9 mouse cellular contexts compared by ENCODE assay signal in genomic region chr16:56886616-56887116, GRCm38 (mm10). TPM values are rescaled to one million over a fixed set of nuclear protein-coding genes. Genes with fewer than 3 reads are reported as not detected.
DNase-seq lines count a peak whose midpoint lies in the region; ATAC-seq and TF ChIP-seq lines count a peak whose summit lies in the region.
"Had no signal": no experiment of that assay in that cellular context is flagged by ENCODE, and none has a peak within 500 bp of the region (broad histone marks: within the 10 kb centered on the region; RNA-seq: fewer than 3 reads in every experiment).

No protein-coding gene starts in this region.

- H3K27ac ChIP-seq in left cerebral cortex, adult 2 months: no peak overlapping the region
- H3K27ac ChIP-seq in forebrain, embryonic 11.5 days (ENCODE audit: low read depth, low read length): no peak overlapping the region
- peak overlapping the region; percentile 44; the same call in 1 of the 2 replicates for H3K27ac ChIP-seq in limb, embryonic 14.5 days (replicated peaks; ENCODE audit: low read depth, low read length)
- H3K27ac ChIP-seq in small intestine, adult 2 months (ENCODE audit: insufficient read depth, low read depth, low read length): no peak overlapping the region

- no peak for DNase-seq in left cerebral cortex, adult 2 months (ENCODE audit: extremely low spot score in 1 of 2, low spot score in 2 of 2)
- DNase-seq in left cerebral cortex, postnatal 25 days (ENCODE audit: low spot score in 2 of 2): no peak
- DNase-seq in forebrain, embryonic 11.5 days (ENCODE audit: low spot score): no peak
- no peak for DNase-seq in limb, embryonic 14.5 days (ENCODE audit: low spot score)
- no peak for DNase-seq in ovary, postnatal 14 days (ENCODE audit: low spot score)
- DNase-seq in kidney, adult 9 months: no peak

- H3K27me3 ChIP-seq in forebrain, embryonic 11.5 days (ENCODE audit: control insufficient read depth, insufficient read depth, low read length): no peaks in the 10 kb centered on the region
- H3K27me3 ChIP-seq in limb, embryonic 14.5 days (ENCODE audit: control insufficient read depth, insufficient read depth, low read length): no peaks in the 10 kb centered on the region
- H3K27me3 ChIP-seq in small intestine, adult 2 months (ENCODE audit: control insufficient read depth, insufficient read depth, low read length): 0 out of 2 replicates have a peak, but pooled peaks cover 4% of the 10 kb centered on the region

- H3K9me3 ChIP-seq in forebrain, embryonic 11.5 days (ENCODE audit: control insufficient read depth, low read length): no peaks in the 10 kb centered on the region
- H3K9me3 ChIP-seq in limb, embryonic 14.5 days (ENCODE audit: control insufficient read depth, low read length): no peaks in the 10 kb centered on the region

- H3K4me3 ChIP-seq in left cerebral cortex, adult 2 months: peak overlapping the region; percentile 54
- H3K4me3 ChIP-seq in forebrain, embryonic 11.5 days (ENCODE audit: low read depth, low read length): peak overlapping the region; percentile 37
- H3K4me3 ChIP-seq in limb, embryonic 14.5 days (replicated peaks; ENCODE audit: low read length): peak overlapping the region; percentile 45
- peak overlapping the region; percentile 61; the same call in 1 of the 2 replicates for H3K4me3 ChIP-seq in small intestine, adult 2 months (ENCODE audit: low read depth, low read length)

- H3K36me3 ChIP-seq in forebrain, embryonic 11.5 days (ENCODE audit: control insufficient read depth, insufficient read depth, low read length): no peaks in the 10 kb centered on the region
- no peaks in the 10 kb centered on the region for H3K36me3 ChIP-seq in limb, embryonic 14.5 days (ENCODE audit: control insufficient read depth, insufficient read depth, low read length)
- H3K36me3 ChIP-seq in small intestine, adult 2 months (ENCODE audit: control insufficient read depth, insufficient read depth, low read length): no peaks in the 10 kb centered on the region

- intact Hi-C loops in left cerebral cortex, adult 2 months (cut with DNase I): no loop called here
- intact Hi-C loops in left cerebral cortex, postnatal 25 days (cut with DNase I): no loop called here

- no peaks in the 10 kb centered on the region; the same call in 1 of the 2 replicates for H3K4me1 ChIP-seq in forebrain, embryonic 11.5 days (replicated peaks; ENCODE audit: control insufficient read depth, insufficient read depth, low read length)
- no peaks in the 10 kb centered on the region; the same call in 1 of the 2 replicates for H3K4me1 ChIP-seq in limb, embryonic 14.5 days (ENCODE audit: control insufficient read depth, insufficient read depth, low read length)
- H3K4me1 ChIP-seq in small intestine, adult 2 months (ENCODE audit: control insufficient read depth, insufficient read depth, insufficient read length, low read length): 0 out of 2 replicates have a peak, but pooled peaks cover 4% of the 10 kb centered on the region

- 24% methylated on average over 9 of the region's 9 CpGs for WGBS in forebrain, embryonic 11.5 days
- 30% methylated on average over 9 of the region's 9 CpGs for WGBS in limb, embryonic 14.5 days
- WGBS in small intestine, adult 2 months: 33% methylated on average over 9 of the region's 9 CpGs

- ATAC-seq in forebrain, embryonic 11.5 days (replicated peaks; ENCODE audit: low FRiP score): no peak
- ATAC-seq in limb, embryonic 14.5 days (ENCODE audit: low FRiP score, low read depth): no peak
- no peak for ATAC-seq in activated CD4-positive, CD25-positive, alpha-beta regulatory T cell, adult 4 months

- H3K9ac ChIP-seq in forebrain, embryonic 11.5 days (ENCODE audit: low read length): no peak overlapping the region
- peak overlapping the region; percentile 52; the same call in 1 of the 2 replicates for H3K9ac ChIP-seq in limb, embryonic 14.5 days (ENCODE audit: low read depth, low read length, severe bottlenecking)

- H3K4me2 ChIP-seq in forebrain, embryonic 11.5 days (ENCODE audit: low read depth, low read length, severe bottlenecking): peak overlapping the region; percentile 61
- peak overlapping the region; percentile 44 for H3K4me2 ChIP-seq in limb, embryonic 14.5 days (replicated peaks; ENCODE audit: low read depth, low read length, severe bottlenecking)

- TF ChIP-seq POLR2A in limb, embryonic 14.5 days (IDR thresholded peaks at IDR 0.05; ENCODE audit: borderline replicate concordance, extremely low read depth, insufficient read depth, insufficient read length): no peak
- TF ChIP-seq POLR2A in small intestine, adult 2 months (IDR thresholded peaks at IDR 0.05; ENCODE audit: low read depth, low read length): no peak

- no peak for TF ChIP-seq CTCF in left cerebral cortex, adult 2 months (IDR thresholded peaks at IDR 0.05)
- TF ChIP-seq CTCF in small intestine, adult 2 months (IDR thresholded peaks at IDR 0.05; ENCODE audit: extremely low read depth, insufficient read length, insufficient replicate concordance, low read depth, low read length): no peak

RNA-seq across cellular contexts. Expression of gene Tmem45a, which starts 0.7 kb away (rescaled TPM):
- total RNA-seq in left cerebral cortex, adult 2 months (2021): 1 to 10 TPM; 1.3 to 1.4 TPM
- 1 to 10 TPM; 1.8 to 2.8 TPM for total RNA-seq in left cerebral cortex, postnatal 25 days (2021)
- polyA plus RNA-seq in forebrain, embryonic 11.5 days (2014; fragmentation: Nextera tagmentation; extraction: Ambion mirVana): 4.6 and 5.6 TPM in 2 replicates
- polyA plus RNA-seq in limb, embryonic 14.5 days (2012; rRNA removed): 36.4 and 40.5 TPM in 2 replicates
- polyA plus RNA-seq in limb, embryonic 14.5 days (2014; fragmentation: Nextera tagmentation; extraction: Ambion mirVana): 80.3 and 99.4 TPM in 2 replicates
- 0.24 and 0.25 TPM in 2 replicates for polyA plus RNA-seq in small intestine, adult 2 months (2012; rRNA removed)
- polyA plus RNA-seq in activated CD4-positive, CD25-positive, alpha-beta regulatory T cell, adult 4 months (2017; shearing (Covaris generic)): not detected
- total RNA-seq: common myeloid progenitor, adult 5-6 weeks had no signal

RNA-seq across cellular contexts. Expression of gene Lnp1, which starts 41.2 kb away (rescaled TPM):
- 1 to 10 TPM; 2.6 to 3.4 TPM for total RNA-seq in left cerebral cortex, adult 2 months (2021)
- total RNA-seq in left cerebral cortex, postnatal 25 days (2021): 1 to 10 TPM; 1.8 to 4.4 TPM
- not detected in 2 replicates for polyA plus RNA-seq in forebrain, embryonic 11.5 days (2014; fragmentation: Nextera tagmentation; extraction: Ambion mirVana)
- polyA plus RNA-seq in limb, embryonic 14.5 days (2012; rRNA removed): 0.10 TPM in 1 of 2 replicates, not detected in the other
- not detected in 2 replicates for polyA plus RNA-seq in limb, embryonic 14.5 days (2014; fragmentation: Nextera tagmentation; extraction: Ambion mirVana)
- not detected in 2 replicates for polyA plus RNA-seq in small intestine, adult 2 months (2012; rRNA removed)
- not detected for polyA plus RNA-seq in activated CD4-positive, CD25-positive, alpha-beta regulatory T cell, adult 4 months (2017; shearing (Covaris generic))
- total RNA-seq: common myeloid progenitor, adult 5-6 weeks had no signal
